Mouse (Mus musculus) hindbrain, embryonic 13.5 days (tissue): ENCODE measurements around the gene Tecpr2. TPM values are rescaled to one million over a fixed set of nuclear protein-coding genes. Genes with fewer than 3 reads are reported as not detected.

Experiments
- polyA plus RNA-seq: library from polyadenylated mRNA; unstranded; fragments of >200 nt; fragmentation: Nextera tagmentation; extraction: Ambion mirVana; gene quantifications from 2 replicates; pipeline ENCODE4 v1.2.1, GENCODE M21; 2015

Gene Tecpr2
- polyA plus RNA-seq, 1 experiment from 2014 or later: 7.3 TPM

Other genes starting within 250 kb of the Tecpr2 start
- gene 1700001K19Rik, start 206.6 kb upstream of the Tecpr2 start, polyA plus RNA-seq: 0.35 and 0.40 TPM in 2 replicates
- gene Hsp90aa1, start 186.5 kb upstream of the Tecpr2 start, polyA plus RNA-seq: 1,449 and 1,487 TPM in 2 replicates
- 26.0 and 26.3 TPM in 2 replicates for gene Wdr20, start 151.3 kb upstream of the Tecpr2 start, polyA plus RNA-seq
- gene Mok, start 48.3 kb upstream of the Tecpr2 start, polyA plus RNA-seq: 12.5 and 13.4 TPM in 2 replicates
- 4.0 and 4.6 TPM in 2 replicates for gene Zfp839, start 39.0 kb upstream of the Tecpr2 start, polyA plus RNA-seq
- gene Cinp, start 119 bp upstream of the Tecpr2 start, polyA plus RNA-seq: 67.3 and 67.4 TPM in 2 replicates
- gene Ankrd9, start 89.8 kb downstream of the Tecpr2 start, polyA plus RNA-seq: 6.8 and 7.5 TPM in 2 replicates
- 5.2 and 5.6 TPM in 2 replicates for gene Rcor1, start 150.1 kb downstream of the Tecpr2 start, polyA plus RNA-seq